Mouse (Mus musculus) kidney, embryonic 14.5 days (tissue): Measurements from ENCODE around the gene Olfr1048. TPM values are rescaled to one million over a fixed set of nuclear protein-coding genes. Genes with fewer than 3 reads are reported as not detected.
"Not testable (repeated sequence)": the region's sequence is repeated elsewhere in the genome, so short reads cannot be mapped to it uniquely, and the experiment has no call there.

Source experiments
- ATAC-seq: fragments of 200-750 bp; cut with Nextera tagmentation; 2 replicates; pipeline ENCODE4 v1.8.0; 2017; ENCODE audit warnings: moderate number of reproducible peaks, mild to moderate bottlenecking, moderate TSS enrichment, moderate library complexity; ENCODE audit not compliant: low FRiP score, low TSS enrichment
- H3K27ac ChIP-seq: fragments of 300-500 bp; sonication (generic); 2 replicates; pipeline ENCODE4 v1.5.1; 2014; ENCODE audit warnings: low read depth, mild to moderate bottlenecking, low read length, moderate library complexity, mixed read lengths
- H3K27me3 ChIP-seq: fragments of 300-500 bp; sonication (generic); 2 replicates; pipeline ENCODE4 v1.6.1; 2014; ENCODE audit warnings: mild to moderate bottlenecking, low read length; ENCODE audit not compliant: control insufficient read depth, insufficient read depth
- H3K36me3 ChIP-seq: fragments of 300-500 bp; sonication (generic); 2 replicates; pipeline ENCODE4 v1.6.1; 2014; ENCODE audit warnings: low read length, mixed read lengths; ENCODE audit not compliant: control insufficient read depth, insufficient read depth
- H3K4me1 ChIP-seq: fragments of 300-500 bp; sonication (generic); 2 replicates; pipeline ENCODE4 v1.6.1; 2014; ENCODE audit warnings: low read length, mixed read lengths; ENCODE audit not compliant: control insufficient read depth, insufficient read depth
- H3K4me2 ChIP-seq: fragments of 300-500 bp; sonication (generic); replicated peaks from 2 replicates; pipeline ENCODE4 v1.6.1; 2014; ENCODE audit warnings: low read depth, mild to moderate bottlenecking, low read length
- H3K4me3 ChIP-seq: fragments of 300-500 bp; sonication (generic); 2 replicates; pipeline ENCODE4 v1.5.1; 2014; ENCODE audit warnings: mild to moderate bottlenecking, low read length
- H3K9ac ChIP-seq: fragments of 300-500 bp; sonication (generic); 2 replicates; pipeline ENCODE4 v1.6.1; 2014; ENCODE audit warnings: low read depth, mild to moderate bottlenecking, low read length, moderate library complexity
- H3K9me3 ChIP-seq: fragments of 300-500 bp; sonication (generic); 2 replicates; pipeline ENCODE4 v1.6.1; 2016; ENCODE audit warnings: low read length; ENCODE audit not compliant: control insufficient read depth
- WGBS: fragments of 180-500 bp; shearing (Covaris S2); extraction: QIAGEN DNeasy Blood & Tissue Kit; methylation state at CpG from one replicate; pipeline ENCODE4 v1.1.7; 2014; 5-methylcytosine and 5-hydroxymethylcytosine counted together
- polyA plus RNA-seq: library from polyadenylated mRNA; unstranded; fragments of >200 nt; fragmentation: Nextera tagmentation; extraction: Ambion mirVana; gene quantifications from 2 replicates; pipeline ENCODE4 v1.2.1, GENCODE M21; 2014

The Olfr1048 gene
- not detected in 2 replicates for polyA plus RNA-seq

GRCm38 (mm10) chr2:86240189-86240588 is at the start of gene Olfr1048:
Gene Olfr1048, minus strand, starts transcription at chr2:86240289.
- Histone ChIP-seq H3K27me3 (no peaks in the 10 kb centered on the region), H3K27ac (no peak within 1 kb of the TSS), H3K4me2 (no peak within 1 kb of the TSS), H3K4me1 (no peaks in the 10 kb centered on the region), H3K9ac (no peak within 1 kb of the TSS), H3K36me3 (no peaks in the 10 kb centered on the region), H3K4me3 (no peak within 1 kb of the TSS), H3K9me3 (no peaks in the 10 kb centered on the region)
- no peak for ATAC-seq

GRCm38 (mm10) chr2:86278988-86279387 is 38.9 kb upstream of the Olfr1048 start, which contains the start of gene Olfr1051:
Gene Olfr1051, minus strand, starts transcription at chr2:86279088.
- H3K4me3 ChIP-seq, H3K9ac ChIP-seq, H3K27ac ChIP-seq, H3K4me1 ChIP-seq, H3K9me3 ChIP-seq, H3K4me2 ChIP-seq, H3K36me3 ChIP-seq, ATAC-seq, H3K27me3 ChIP-seq: not testable (repeated sequence)

- not testable (repeated sequence) for H3K36me3 ChIP-seq, H3K4me1 ChIP-seq, ATAC-seq, H3K9ac ChIP-seq, H3K9me3 ChIP-seq, H3K27me3 ChIP-seq, H3K27ac ChIP-seq, H3K4me2 ChIP-seq, H3K4me3 ChIP-seq
Measured at GRCm38 (mm10) chr2:86258228-86258627, 18.1 kb upstream of the Olfr1048 start, which contains the start of gene Olfr1049. Gene Olfr1049, minus strand, starts transcription at chr2:86258328.

GRCm38 (mm10) chr2:86231301-86231700 is 8.8 kb downstream of the Olfr1048 start, which contains the start of gene Olfr1047:
Gene Olfr1047, minus strand, starts transcription at chr2:86231401.
- no peak within 1 kb of the TSS for H3K4me2 ChIP-seq
- H3K9ac ChIP-seq = no peak within 1 kb of the TSS
- H3K36me3 ChIP-seq = no peaks in the 10 kb centered on the region
- no peak within 1 kb of the TSS for H3K27ac ChIP-seq
- H3K27me3 ChIP-seq = no peaks in the 10 kb centered on the region
- no peak within 1 kb of the TSS for H3K4me3 ChIP-seq
- no peaks in the 10 kb centered on the region for H3K9me3 ChIP-seq
- no peak for ATAC-seq
- no peaks in the 10 kb centered on the region for H3K4me1 ChIP-seq
- WGBS = 88% methylated on average over 1 of the region's 1 CpGs

GRCm38 (mm10) chr2:86219214-86219613 is 20.9 kb downstream of the Olfr1048 start, which contains the start of gene Olfr1046:
Gene Olfr1046, minus strand, starts transcription at chr2:86219314.
- no peak within 1 kb of the TSS for H3K27ac ChIP-seq
- ATAC-seq = no peak
- no peaks in the 10 kb centered on the region for H3K27me3 ChIP-seq
- H3K4me1 ChIP-seq = no peaks in the 10 kb centered on the region
- H3K36me3 ChIP-seq = no peaks in the 10 kb centered on the region
- no peak within 1 kb of the TSS for H3K4me2 ChIP-seq
- H3K9ac ChIP-seq = no peak within 1 kb of the TSS
- no peaks in the 10 kb centered on the region for H3K9me3 ChIP-seq
- 77% methylated on average over 2 of the region's 2 CpGs for WGBS
- H3K4me3 ChIP-seq = no peak within 1 kb of the TSS

GRCm38 (mm10) chr2:86202909-86203308 is 37.2 kb downstream of the Olfr1048 start, which contains the start of gene Olfr1045:
Gene Olfr1045, minus strand, starts transcription at chr2:86203009.
- H3K27ac ChIP-seq = no peak within 1 kb of the TSS
- H3K9ac ChIP-seq = no peak within 1 kb of the TSS
- H3K4me2 ChIP-seq = no peak within 1 kb of the TSS
- no peaks in the 10 kb centered on the region for H3K4me1 ChIP-seq
- no peaks in the 10 kb centered on the region for H3K36me3 ChIP-seq
- no peak within 1 kb of the TSS for H3K4me3 ChIP-seq
- H3K27me3 ChIP-seq = no peaks in the 10 kb centered on the region
- ATAC-seq = no peak
- H3K9me3 ChIP-seq = no peaks in the 10 kb centered on the region

- WGBS = 47% methylated on average over 1 of the region's 1 CpGs
- H3K4me2 ChIP-seq = no peak overlapping the region
- ATAC-seq = no peak
Measured at GRCm38 (mm10) chr2:86195863-86196262, 44.2 kb downstream of the Olfr1048 start.

GRCm38 (mm10) chr2:86185583-86185982 is 54.5 kb downstream of the Olfr1048 start, which contains the start of gene Olfr52:
Gene Olfr52, minus strand, starts transcription at chr2:86185683.
- no peaks in the 10 kb centered on the region for H3K27me3 ChIP-seq
- no peaks in the 10 kb centered on the region for H3K4me1 ChIP-seq
- H3K27ac ChIP-seq = no peak within 1 kb of the TSS
- H3K36me3 ChIP-seq = no peaks in the 10 kb centered on the region
- no peak within 1 kb of the TSS for H3K9ac ChIP-seq
- H3K4me2 ChIP-seq = no peak within 1 kb of the TSS
- H3K9me3 ChIP-seq = no peaks in the 10 kb centered on the region
- ATAC-seq = no peak
- H3K4me3 ChIP-seq = no peak within 1 kb of the TSS

More at GRCm38 (mm10) chr2:86195863-86196262, 44.2 kb downstream of the Olfr1048 start:
- H3K4me1 ChIP-seq = no peaks in the 10 kb centered on the region
- no peak overlapping the region for H3K4me3 ChIP-seq
- no peak overlapping the region for H3K27ac ChIP-seq
- no peak overlapping the region for H3K9ac ChIP-seq
- H3K9me3 ChIP-seq = no peaks in the 10 kb centered on the region
- no peaks in the 10 kb centered on the region for H3K36me3 ChIP-seq
- H3K27me3 ChIP-seq = no peaks in the 10 kb centered on the region
